Mouse (Mus musculus) cerebellum, postnatal 10 days (tissue): ENCODE results near the gene Psma7.

Experiments used
- DNase-seq, 2 experiments: peaks; one replicate each; pipeline ENCODE4 v3.0.0; 2021; ENCODE audit warnings: mixed read lengths in 2 of 2

The Psma7 gene

GRCm38 (mm10) chr2:180042256-180042857 is at the start of gene Psma7, which contains the start of gene Ss18l1:
Gene Psma7, minus strand, starts transcription at chr2:180042433.
Gene Ss18l1, plus strand, starts transcription at chr2:180042509.
- peak; percentile 96 to 97 for DNase-seq

GRCm38 (mm10) chr2:180090285-180090684 is 48.1 kb upstream of the Psma7 start:
- no peak for DNase-seq

- no peak for DNase-seq
These were observed 45.2 kb upstream of the Psma7 start for GRCm38 (mm10) chr2:180087472-180087871.

GRCm38 (mm10) chr2:180086637-180087027 is 44.4 kb upstream of the Psma7 start:
- no peak for DNase-seq

GRCm38 (mm10) chr2:180085926-180086636 is 43.8 kb upstream of the Psma7 start:
- peak; percentile 69 for DNase-seq

GRCm38 (mm10) chr2:180084565-180084964 is 42.3 kb upstream of the Psma7 start:
- DNase-seq = no peak

- no peak for DNase-seq
These were observed 40.8 kb upstream of the Psma7 start for GRCm38 (mm10) chr2:180083063-180083462.

GRCm38 (mm10) chr2:180080680-180081079 is 38.4 kb upstream of the Psma7 start:
- no peak for DNase-seq

GRCm38 (mm10) chr2:180077622-180078021 is 35.4 kb upstream of the Psma7 start:
- DNase-seq = no peak

- DNase-seq = no peak
These were observed 30.7 kb upstream of the Psma7 start for GRCm38 (mm10) chr2:180072886-180073285.

GRCm38 (mm10) chr2:180071671-180072070 is 29.4 kb upstream of the Psma7 start:
- no peak for DNase-seq

- peak; percentile 97 to 98 for DNase-seq
These were observed 28.5 kb upstream of the Psma7 start, which contains the start of gene Mtg2 for GRCm38 (mm10) chr2:180070481-180071453. Gene Mtg2, plus strand, starts transcription at chr2:180070588.

- DNase-seq = peak in 1 of 2 experiments; percentile 21
These were observed 27.7 kb upstream of the Psma7 start for GRCm38 (mm10) chr2:180069770-180070480.

GRCm38 (mm10) chr2:180063338-180064131 is 21.3 kb upstream of the Psma7 start:
- DNase-seq = no peak

- DNase-seq = no peak
These were observed 10.8 kb upstream of the Psma7 start for GRCm38 (mm10) chr2:180053001-180053400.

GRCm38 (mm10) chr2:180051986-180052733 is 9.9 kb upstream of the Psma7 start:
- peak; percentile 52 to 61 for DNase-seq

GRCm38 (mm10) chr2:180050986-180051385 is 8.8 kb upstream of the Psma7 start:
- DNase-seq = peak; percentile 93 to 97

GRCm38 (mm10) chr2:180047980-180048635 is 5.9 kb upstream of the Psma7 start:
- DNase-seq = no peak

GRCm38 (mm10) chr2:180047580-180047979 is 5.3 kb upstream of the Psma7 start:
- DNase-seq = no peak

- DNase-seq = peak; percentile 63 to 78
These were observed 3.0 kb upstream of the Psma7 start for GRCm38 (mm10) chr2:180045283-180045682.
